Mouse (Mus musculus) left cerebral cortex, postnatal 4 days (tissue): Measurements from ENCODE around the gene Sec1. TPM values are rescaled to one million over a fixed set of nuclear protein-coding genes. Genes with fewer than 3 reads are reported as not detected.

Experiments used
- DNase-seq: peaks from one replicate; pipeline ENCODE4 v3.0.0-alpha.2; 2022
- intact Hi-C: fragments of 180-260 bp; cut with DNase I; formaldehyde crosslinking; loops from one replicate; pipeline ENCODE4 v1.15.1; 2025
- total RNA-seq, 2 experiments: library from RNA; stranded (reverse); gene quantifications; 2 replicates each; pipeline ENCODE4 v1.2.3; 2021

The Sec1 gene
- total RNA-seq, 2 experiments from 2014 or later = 0.18 to 0.20 TPM

DNA sequence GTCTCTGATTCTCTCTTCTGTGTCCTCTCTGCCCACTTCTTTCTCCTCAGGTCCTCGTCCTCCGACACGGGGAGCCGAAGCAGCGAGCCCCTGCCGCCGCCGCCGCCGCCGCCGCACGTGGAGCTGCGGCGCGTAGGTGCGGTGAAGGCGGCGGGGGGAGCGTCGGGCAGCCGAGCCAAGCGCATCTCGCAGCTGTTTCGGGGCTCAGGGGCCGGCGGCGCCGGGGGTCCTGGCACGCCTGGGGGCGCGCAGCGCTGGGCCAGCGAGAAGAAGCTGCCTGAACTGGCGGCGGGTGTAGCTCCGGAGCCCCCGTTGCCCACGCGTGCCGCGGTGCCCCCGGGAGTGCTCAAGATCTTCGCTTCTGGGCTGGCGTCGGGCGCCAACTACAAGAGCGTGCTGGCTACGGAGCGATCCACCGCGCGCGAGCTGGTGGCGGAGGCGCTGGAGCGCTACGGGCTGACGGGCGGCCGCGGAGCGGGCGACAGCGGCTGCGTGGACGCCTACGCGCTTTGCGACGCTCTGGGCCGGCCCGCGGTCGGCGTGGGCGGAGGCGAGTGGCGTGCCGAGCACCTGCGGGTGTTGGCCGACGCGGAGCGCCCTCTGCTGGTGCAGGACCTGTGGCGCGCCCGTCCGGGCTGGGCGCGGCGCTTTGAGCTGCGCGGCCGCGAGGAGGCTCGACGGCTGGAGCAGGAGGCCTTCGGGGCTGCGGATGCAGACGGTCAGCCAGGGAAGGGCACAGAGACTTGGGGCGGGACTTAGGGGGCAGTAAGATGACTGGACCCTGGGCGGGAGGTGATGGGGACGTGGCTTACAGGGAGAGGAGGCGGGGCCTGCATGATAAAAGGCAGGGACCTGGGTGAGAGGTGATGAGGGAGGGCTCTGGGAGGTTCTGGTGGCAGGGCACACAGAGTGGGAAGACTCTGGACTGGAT, 65.6 kb downstream of the Sec1 start:
- intact Hi-C loops = no loop called here

More for the DNA sequence above, 65.6 kb downstream of the Sec1 start:
- peak; percentile 91 for DNase-seq

Other genes starting within 250 kb of the Sec1 start
- 100 to 1,000 TPM; 708 to 725 TPM for gene Ftl1, start 234.5 kb downstream of the Sec1 start, total RNA-seq
- 100 to 1,000 TPM; 116 to 119 TPM for gene Bax, start 227.5 kb downstream of the Sec1 start, total RNA-seq
- gene Tulp2, start 212.5 kb downstream of the Sec1 start, total RNA-seq = under 1 TPM; 0.22 to 0.24 TPM
- not detected for gene Gm45808, start 207.6 kb downstream of the Sec1 start, total RNA-seq
- gene Dhdh, start 205.6 kb downstream of the Sec1 start, total RNA-seq = 1 to 10 TPM; 2.6 to 3.2 TPM
- gene Nucb1, start 184.0 kb downstream of the Sec1 start, total RNA-seq = 100 to 1,000 TPM; 110 to 116 TPM
- gene Ppp1r15a, start 168.1 kb downstream of the Sec1 start, total RNA-seq = 10 to 100 TPM; 19.0 to 24.6 TPM
- gene Plekha4, start 168.1 kb downstream of the Sec1 start, total RNA-seq = 1 to 10 TPM in 1 of 2 experiments, under 1 TPM in 1; 0.90 to 2.7 TPM
- not detected for gene Hsd17b14, start 139.5 kb downstream of the Sec1 start, total RNA-seq
- 10 to 100 TPM; 22.9 to 25.3 TPM for gene Bcat2, start 124.2 kb downstream of the Sec1 start, total RNA-seq
- gene Fgf21, start 78.9 kb downstream of the Sec1 start, total RNA-seq = not detected
- gene Fut1, start 77.1 kb downstream of the Sec1 start, total RNA-seq = under 1 TPM in 1 of 2 experiments, not detected in 1; 0.14 TPM
- under 1 TPM in 1 of 2 experiments, not detected in 1; 0.20 TPM for gene Izumo1, start 72.6 kb downstream of the Sec1 start, total RNA-seq
- 10 to 100 TPM; 23.5 to 25.1 TPM for gene Rasip1, start 66.9 kb downstream of the Sec1 start, total RNA-seq
- gene Mamstr, start 54.4 kb downstream of the Sec1 start, total RNA-seq = 1 to 10 TPM; 1.7 to 2.6 TPM
- gene Fut2, start 28.0 kb downstream of the Sec1 start, total RNA-seq = not detected
- under 1 TPM in 1 of 2 experiments, not detected in 1; 0.34 TPM for gene Ntn5, start 10.4 kb downstream of the Sec1 start, total RNA-seq
- 100 to 1,000 TPM; 136 to 144 TPM for gene Car11, start 5.4 kb upstream of the Sec1 start, total RNA-seq
- 10 to 100 TPM; 19.1 to 22.2 TPM for gene Dbp, start 10.7 kb upstream of the Sec1 start, total RNA-seq
- 100 to 1,000 TPM; 640 to 672 TPM for gene Rpl18, start 21.1 kb upstream of the Sec1 start, total RNA-seq
- 10 to 100 TPM; 23.6 to 24.6 TPM for gene Sphk2, start 23.6 kb upstream of the Sec1 start, total RNA-seq
- 1 to 10 TPM in 1 of 2 experiments, under 1 TPM in 1; 0.62 to 1.1 TPM for gene Fam83e, start 26.8 kb upstream of the Sec1 start, total RNA-seq
- not detected for gene Spaca4, start 31.4 kb upstream of the Sec1 start, total RNA-seq
- 100 to 1,000 TPM; 304 to 352 TPM for gene Lmtk3, start 89.3 kb upstream of the Sec1 start, total RNA-seq
- 1 to 10 TPM; 4.9 to 5.5 TPM for gene Sult2b1, start 90.3 kb upstream of the Sec1 start, total RNA-seq
- 100 to 1,000 TPM; 249 TPM for gene Cyth2, start 120.2 kb upstream of the Sec1 start, total RNA-seq
- 1 to 10 TPM; 1.6 to 2.1 TPM for gene Kcnj14, start 130.4 kb upstream of the Sec1 start, total RNA-seq
- 10 to 100 TPM; 31.8 to 35.5 TPM for gene Grwd1, start 136.5 kb upstream of the Sec1 start, total RNA-seq
- 100 to 1,000 TPM in 1 of 2 experiments, 10 to 100 TPM in 1; 98.9 to 109 TPM for gene Kdelr1, start 178.4 kb upstream of the Sec1 start, total RNA-seq
- 10 to 100 TPM; 31.9 to 39.5 TPM for gene Grin2d, start 184.0 kb upstream of the Sec1 start, total RNA-seq
- gene Syngr4, start 202.3 kb upstream of the Sec1 start, total RNA-seq = under 1 TPM in 1 of 2 experiments, not detected in 1; 0.52 TPM
- 10 to 100 TPM; 16.8 to 19.7 TPM for gene Tmem143, start 202.5 kb upstream of the Sec1 start, total RNA-seq
- 10 to 100 TPM in 1 of 2 experiments, 1 to 10 TPM in 1; 6.9 to 13.4 TPM for gene Emp3, start 227.0 kb upstream of the Sec1 start, total RNA-seq
- gene Ccdc114, start 229.7 kb upstream of the Sec1 start, total RNA-seq = 1 to 10 TPM; 1.9 to 2.4 TPM